In genomic region chr13:68603085-68603484, GRCm38 (mm10) we compare ENCODE assay signal across 22 mouse cellular contexts. TPM values are rescaled to one million over a fixed set of nuclear protein-coding genes. Genes with fewer than 3 reads are reported as not detected.
DNase-seq lines count a peak whose midpoint lies in the region; TF ChIP-seq lines count a peak whose summit lies in the region.
"Had no signal": no experiment of that assay in that cellular context is flagged by ENCODE, and none has a peak within 500 bp of the region (broad histone marks: within the 10 kb centered on the region; RNA-seq: fewer than 3 reads in every experiment).

No protein-coding gene starts in this region.

- no peak for TF ChIP-seq CTCF in layer of hippocampus, adult 2 months (conservative IDR thresholded peaks at IDR 0.05)
- TF ChIP-seq CTCF in embryonic fibroblast, embryonic 13.5 days (IDR thresholded peaks at IDR 0.05; ENCODE audit: borderline replicate concordance, insufficient read depth, low read length) = no peak

- DNase-seq in layer of hippocampus, adult 2 months (ENCODE audit: low spot score in 2 of 2) = no peak
- DNase-seq in layer of hippocampus, postnatal 25 days (ENCODE audit: extremely low spot score in 1 of 2, low spot score in 1 of 2) = no peak
- DNase-seq in ovary, adult 18-20 months (ENCODE audit: low spot score) = peak; percentile 17
- DNase-seq in ovary, postnatal 14 days (ENCODE audit: low spot score) = no peak
- no peak for DNase-seq in gastrocnemius, postnatal 25 days
- DNase-seq: adrenal gland, postnatal 14 days; cerebellum, adult 18-20 months; cerebellum, adult 9-10 months; cerebellum, postnatal 14 days; forebrain, postnatal 0 days; gastrocnemius, postnatal 10 days; heart, adult 11 months; heart, postnatal 36 days had no signal

- no peak overlapping the region for H3K4me3 ChIP-seq in layer of hippocampus, adult 2 months
- H3K4me3 ChIP-seq in embryonic fibroblast, embryonic 13.5 days (ENCODE audit: insufficient read depth, low read length) = no peak overlapping the region
- H3K4me3 ChIP-seq: hindbrain, embryonic 10.5 days; hindbrain, embryonic 13.5 days; intestine, embryonic 15.5 days had no signal

- peaks cover 8% of the 10 kb centered on the region for H3K4me1 ChIP-seq in embryonic fibroblast, embryonic 13.5 days (ENCODE audit: control insufficient read depth, insufficient read depth, low read length)

- H3K27ac ChIP-seq in layer of hippocampus, adult 2 months = peak overlapping the region; percentile 44; the same call in 1 of the 2 replicates
- peak overlapping the region; percentile 62; the same call in 1 of the 2 replicates for H3K27ac ChIP-seq in embryonic fibroblast, embryonic 13.5 days (ENCODE audit: insufficient read depth, low read length)
- H3K27ac ChIP-seq: hindbrain, embryonic 10.5 days; hindbrain, embryonic 13.5 days; intestine, embryonic 15.5 days had no signal

- TF ChIP-seq POLR2A in embryonic fibroblast, embryonic 13.5 days (IDR thresholded peaks at IDR 0.05; ENCODE audit: low read depth, low read length) = no peak

RNA-seq across cellular contexts. Expression of gene 1700001L19Rik, which starts 5.9 kb away (rescaled TPM):
- 10 to 100 TPM; 11.8 to 16.0 TPM for total RNA-seq in layer of hippocampus, adult 2 months (2021)
- 10 to 100 TPM; 14.1 to 14.3 TPM for total RNA-seq in layer of hippocampus, postnatal 25 days (2021)
- not detected in 2 replicates for polyA plus RNA-seq in embryonic fibroblast, embryonic 13.5 days (2011; ENCODE audit: insufficient read length, low read depth, missing spikeins)
- not detected for total RNA-seq in gastrocnemius, postnatal 25 days (2021)
- total RNA-seq: gastrocnemius, adult 18-20 months; gastrocnemius, postnatal 4 days; heart, postnatal 36 days; MEL had no signal
- polyA plus RNA-seq: C2C12; CD4-positive, CD25-positive, alpha-beta regulatory T cell, adult 4 months had no signal

RNA-seq across cellular contexts. Expression of gene Fastkd3, which starts 21.1 kb away (rescaled TPM):
- total RNA-seq in layer of hippocampus, adult 2 months (2021) = 10 to 100 TPM; 18.3 to 19.2 TPM
- total RNA-seq in layer of hippocampus, postnatal 25 days (2021) = 10 to 100 TPM; 15.0 to 21.1 TPM
- polyA plus RNA-seq in embryonic fibroblast, embryonic 13.5 days (2011; ENCODE audit: insufficient read length, low read depth, missing spikeins) = 14.2 and 21.8 TPM in 2 replicates
- total RNA-seq in gastrocnemius, postnatal 25 days (2021) = 1 to 10 TPM; 8.9 to 9.3 TPM

RNA-seq across cellular contexts. Expression of gene Mtrr, which starts 21.1 kb away (rescaled TPM):
- total RNA-seq in layer of hippocampus, adult 2 months (2021) = 10 to 100 TPM; 24.0 to 26.8 TPM
- 10 to 100 TPM; 23.3 to 28.3 TPM for total RNA-seq in layer of hippocampus, postnatal 25 days (2021)
- polyA plus RNA-seq in embryonic fibroblast, embryonic 13.5 days (2011; ENCODE audit: insufficient read length, low read depth, missing spikeins) = 16.4 and 16.7 TPM in 2 replicates
- 10 to 100 TPM; 18.1 to 19.7 TPM for total RNA-seq in gastrocnemius, postnatal 25 days (2021)

Comparison
In these comparisons a context has a peak if more than half of its experiments do, and no peak if none do; other contexts are left out.
1. RNA of gene 1700001L19Rik, which starts 5.9 kb away (total RNA-seq): 11.8 to 16.0 TPM in layer of hippocampus, adult 2 months and 14.1 to 14.3 TPM in layer of hippocampus, postnatal 25 days; not detected in gastrocnemius, postnatal 25 days; every median in the first group is over 10 times any median in the second.